Mouse (Mus musculus) forebrain, embryonic 11.5 days (tissue): ENCODE data around the gene Fth1. TPM values are rescaled to one million over a fixed set of nuclear protein-coding genes. Genes with fewer than 3 reads are reported as not detected.

Experiments
- ATAC-seq: fragments of 200-750 bp; cut with Nextera tagmentation; replicated peaks from 2 replicates; pipeline ENCODE4 v1.8.0; 2017; ENCODE audit warnings: moderate TSS enrichment; ENCODE audit not compliant: low FRiP score
- DNase-seq: peaks from one replicate; pipeline ENCODE4 v3.0.0-alpha.2; 2017; ENCODE audit warnings: low spot score
- H3K27ac ChIP-seq: fragments of 300-500 bp; sonication (generic); 2 replicates; pipeline ENCODE4 v1.5.1; 2014; ENCODE audit warnings: low read depth, low read length
- H3K27me3 ChIP-seq: fragments of 300-500 bp; sonication (generic); 2 replicates; pipeline ENCODE4 v1.6.1; 2014; ENCODE audit warnings: mild to moderate bottlenecking, low read length, mixed read lengths; ENCODE audit not compliant: control insufficient read depth, insufficient read depth
- H3K36me3 ChIP-seq: fragments of 300-500 bp; sonication (generic); 2 replicates; pipeline ENCODE4 v1.6.1; 2014; ENCODE audit warnings: mild to moderate bottlenecking, low read length, moderate library complexity, mixed read lengths; ENCODE audit not compliant: control insufficient read depth, insufficient read depth
- H3K4me1 ChIP-seq: fragments of 300-500 bp; sonication (generic); replicated peaks from 2 replicates; pipeline ENCODE4 v1.6.1; 2014; ENCODE audit warnings: low read length, mixed read lengths; ENCODE audit not compliant: control insufficient read depth, insufficient read depth
- H3K4me2 ChIP-seq: fragments of 300-500 bp; sonication (generic); 2 replicates; pipeline ENCODE4 v1.6.1; 2014; ENCODE audit warnings: low read depth, mild to moderate bottlenecking, low read length, moderate library complexity, mixed read lengths; ENCODE audit not compliant: severe bottlenecking
- H3K4me3 ChIP-seq: fragments of 300-500 bp; sonication (generic); 2 replicates; pipeline ENCODE4 v1.5.1; 2014; ENCODE audit warnings: low read depth, low read length
- H3K9ac ChIP-seq: fragments of 300-500 bp; sonication (generic); 2 replicates; pipeline ENCODE4 v1.6.1; 2014; ENCODE audit warnings: low read length
- H3K9me3 ChIP-seq: fragments of 300-500 bp; sonication (generic); 2 replicates; pipeline ENCODE4 v1.6.1; 2016; ENCODE audit warnings: low read length, mixed read lengths; ENCODE audit not compliant: control insufficient read depth
- WGBS: fragments of 180-500 bp; shearing (Covaris S2); extraction: QIAGEN DNeasy Blood & Tissue Kit; methylation state at CpG from one replicate; pipeline ENCODE4 v1.1.7; 2014; 5-methylcytosine and 5-hydroxymethylcytosine counted together
- polyA plus RNA-seq: library from polyadenylated mRNA; unstranded; fragments of >200 nt; fragmentation: Nextera tagmentation; extraction: Ambion mirVana; gene quantifications from 2 replicates; pipeline ENCODE4 v1.2.1, GENCODE M21; 2014

Fth1 gene
- polyA plus RNA-seq, 1 experiment from 2014 or later = 1,333 TPM

DNA sequence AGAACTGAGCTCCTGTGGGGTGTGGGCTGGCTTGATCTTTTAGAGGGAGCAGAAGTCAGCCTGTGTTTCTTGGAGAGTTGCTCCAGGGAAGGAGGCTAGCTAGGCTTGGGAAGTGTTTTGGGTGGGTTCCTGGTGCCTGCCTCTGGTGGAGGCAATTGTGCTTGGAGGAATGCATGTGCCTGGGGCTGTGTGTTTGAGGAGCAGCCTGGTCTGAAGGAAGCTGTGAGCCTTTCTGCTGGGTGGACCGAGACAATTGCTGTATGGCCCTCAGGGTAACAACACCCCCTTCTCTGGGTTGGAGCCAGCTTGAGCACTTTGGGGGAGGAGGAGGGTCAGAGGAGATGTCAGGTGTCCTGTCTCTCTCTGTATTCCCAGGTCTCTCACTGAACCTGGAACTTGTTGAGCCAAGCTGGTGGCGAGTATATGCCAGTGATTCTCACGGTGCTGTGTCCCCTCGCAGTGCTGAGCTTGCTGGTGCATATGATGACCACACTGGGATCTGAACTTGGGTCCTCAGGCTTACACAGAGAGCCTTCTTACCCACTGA lies 38.9 kb downstream of the Fth1 start:
- H3K4me3 ChIP-seq = peak overlapping the region; percentile 45; the same call in 1 of the 2 replicates
- peak overlapping the region; percentile 76 for H3K4me2 ChIP-seq
- 70% methylated on average over 4 of the region's 4 CpGs for WGBS
- no peak for ATAC-seq
- no peak overlapping the region for H3K9ac ChIP-seq
- peaks cover 4% of the 10 kb centered on the region for H3K4me1 ChIP-seq
- no peaks in the 10 kb centered on the region for H3K36me3 ChIP-seq
- H3K9me3 ChIP-seq = no peaks in the 10 kb centered on the region
- H3K27me3 ChIP-seq = no peaks in the 10 kb centered on the region; the same call in 1 of the 2 replicates
- no peak overlapping the region for H3K27ac ChIP-seq
- DNase-seq = no peak

DNA sequence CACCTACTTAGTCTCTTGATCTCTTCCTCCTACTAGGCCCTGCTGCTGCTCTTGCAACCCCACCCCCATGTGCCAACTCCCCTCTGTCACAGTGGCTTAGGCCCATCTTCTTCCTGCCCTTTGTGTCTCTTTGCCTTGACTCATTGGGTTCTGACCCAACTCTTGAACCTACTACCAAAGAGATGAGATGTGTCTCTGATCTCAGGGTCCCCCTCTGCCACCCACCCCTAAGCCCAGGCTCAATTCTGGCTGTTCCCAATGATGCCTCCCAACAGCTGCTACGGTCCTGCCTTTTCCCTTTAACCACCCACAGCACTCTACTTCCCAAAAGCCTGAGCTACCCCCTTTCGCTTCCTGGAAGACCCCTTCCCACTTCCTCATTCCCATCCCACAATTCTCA lies 41.6 kb downstream of the Fth1 start:
- DNase-seq = no peak
- Histone ChIP-seq H3K4me2 (no peak overlapping the region), H3K36me3 (no peaks in the 10 kb centered on the region), H3K27ac (no peak overlapping the region), H3K27me3 (no peaks in the 10 kb centered on the region; the same call in 1 of the 2 replicates), H3K9me3 (no peaks in the 10 kb centered on the region), H3K4me1 (peaks cover 4% of the 10 kb centered on the region), H3K9ac (no peak overlapping the region), H3K4me3 (no peak overlapping the region)
- ATAC-seq = no peak
- 91% methylated on average over 2 of the region's 2 CpGs for WGBS

GRCm38 (mm10) chr19:10022414-10023303 lies 42.3 kb downstream of the Fth1 start:
- Histone ChIP-seq H3K4me2 (no peak overlapping the region), H3K27me3 (no peaks in the 10 kb centered on the region; the same call in 1 of the 2 replicates), H3K9ac (no peak overlapping the region), H3K27ac (no peak overlapping the region), H3K9me3 (no peaks in the 10 kb centered on the region), H3K36me3 (no peaks in the 10 kb centered on the region), H3K4me3 (no peak overlapping the region), H3K4me1 (peaks cover 4% of the 10 kb centered on the region)
- WGBS = 69% methylated on average over 5 of the region's 5 CpGs
- ATAC-seq (no peak), DNase-seq (no peak)

DNA sequence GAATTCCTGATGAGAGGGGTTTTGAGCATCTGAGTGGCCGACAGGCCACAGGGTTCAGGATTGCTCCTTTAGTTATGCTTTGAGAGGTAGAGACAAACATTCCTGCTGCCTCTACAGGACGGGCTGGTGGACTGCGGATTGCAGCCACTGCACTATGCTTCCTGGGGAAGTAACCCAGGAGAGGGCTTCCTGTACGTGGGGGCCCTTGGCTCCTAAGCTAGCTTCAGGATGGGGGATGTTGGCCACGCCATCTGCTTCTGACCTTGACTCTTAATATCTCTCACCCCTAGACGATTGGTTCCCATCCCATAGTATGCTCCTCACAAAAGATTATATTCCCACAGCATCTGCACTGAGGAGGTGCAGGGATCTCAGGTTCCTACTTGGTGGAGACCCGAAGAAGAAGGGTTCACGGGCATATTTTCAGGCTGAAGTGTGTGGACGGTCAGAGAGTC lies 42.9 kb downstream of the Fth1 start:
- no peaks in the 10 kb centered on the region for H3K36me3 ChIP-seq
- no peaks in the 10 kb centered on the region; the same call in 1 of the 2 replicates for H3K27me3 ChIP-seq
- ATAC-seq = no peak
- peaks cover 3% of the 10 kb centered on the region for H3K4me1 ChIP-seq
- 67% methylated on average over 9 of the region's 9 CpGs for WGBS
- H3K4me3 ChIP-seq = no peak overlapping the region
- H3K4me2 ChIP-seq = no peak overlapping the region
- no peaks in the 10 kb centered on the region for H3K9me3 ChIP-seq
- no peak overlapping the region for H3K9ac ChIP-seq
- DNase-seq = no peak
- no peak overlapping the region for H3K27ac ChIP-seq

DNA sequence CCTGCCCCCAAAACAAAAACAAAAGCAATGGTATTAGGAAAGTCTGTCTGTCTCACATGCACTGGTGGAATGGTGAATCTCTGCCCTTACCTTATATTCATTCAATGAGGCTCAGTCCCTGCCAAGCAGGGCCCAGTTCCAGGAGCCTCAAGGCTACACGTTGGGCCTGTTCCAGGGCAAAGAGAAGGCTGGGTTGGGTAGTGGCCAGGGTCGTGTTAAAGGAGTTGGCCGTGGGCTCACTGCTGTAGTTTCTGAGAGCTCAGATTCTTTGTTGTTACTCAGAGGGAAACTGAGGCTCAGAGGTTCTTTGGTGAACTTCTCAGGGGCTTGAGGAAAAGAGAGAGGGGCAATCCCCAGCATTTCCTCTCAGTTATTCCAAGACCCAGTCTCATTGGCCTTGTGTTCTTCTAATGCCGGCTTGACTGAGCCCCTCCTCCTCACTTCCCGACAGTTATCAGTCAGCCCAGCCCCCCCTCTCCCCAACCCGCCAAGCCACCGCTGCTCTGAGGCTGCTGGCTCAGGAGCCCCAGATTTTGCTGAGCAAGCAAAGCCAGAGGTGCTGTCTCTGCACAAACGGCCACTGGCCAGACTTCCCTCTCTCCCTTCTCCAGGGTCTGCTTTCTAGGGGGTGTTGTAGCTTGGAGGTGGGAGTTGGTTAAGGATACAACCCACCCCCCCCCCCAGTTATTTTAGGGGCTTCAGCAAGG lies 44.9 kb downstream of the Fth1 start:
- ATAC-seq (no peak), DNase-seq (no peak)
- H3K4me1 ChIP-seq = no peaks in the 10 kb centered on the region

GRCm38 (mm10) chr19:10029746-10030145 lies 49.3 kb downstream of the Fth1 start:
- H3K4me1 ChIP-seq = no peaks in the 10 kb centered on the region
- H3K27me3 ChIP-seq = no peaks in the 10 kb centered on the region
- no peak overlapping the region for H3K4me3 ChIP-seq
- no peaks in the 10 kb centered on the region for H3K9me3 ChIP-seq
- H3K36me3 ChIP-seq = no peaks in the 10 kb centered on the region
- 89% methylated on average over 2 of the region's 2 CpGs for WGBS
- H3K27ac ChIP-seq = no peak overlapping the region
- DNase-seq (no peak), ATAC-seq (no peak)
- H3K4me2 ChIP-seq = no peak overlapping the region
- no peak overlapping the region for H3K9ac ChIP-seq

More for the DNA sequence above, 44.9 kb downstream of the Fth1 start:
- 31% methylated on average over 8 of the region's 8 CpGs for WGBS
- no peak overlapping the region for H3K9ac ChIP-seq
- H3K27me3 ChIP-seq = no peaks in the 10 kb centered on the region
- no peak overlapping the region for H3K4me2 ChIP-seq
- no peaks in the 10 kb centered on the region for H3K36me3 ChIP-seq
- H3K4me3 ChIP-seq = no peak overlapping the region
- no peaks in the 10 kb centered on the region for H3K9me3 ChIP-seq
- H3K27ac ChIP-seq = no peak overlapping the region

GRCm38 (mm10) chr19:10033211-10033973 lies 53.0 kb downstream of the Fth1 start:
- Histone ChIP-seq H3K4me1 (no peaks in the 10 kb centered on the region), H3K36me3 (no peaks in the 10 kb centered on the region), H3K27ac (no peak overlapping the region), H3K4me3 (no peak overlapping the region), H3K27me3 (no peaks in the 10 kb centered on the region), H3K9ac (no peak overlapping the region), H3K4me2 (no peak overlapping the region), H3K9me3 (no peaks in the 10 kb centered on the region)
- WGBS = 29% methylated on average over 8 of the region's 8 CpGs
- peak; percentile 75 for DNase-seq
- peak; percentile 57 for ATAC-seq

- no peaks in the 10 kb centered on the region for H3K27me3 ChIP-seq
- H3K4me2 ChIP-seq = no peak overlapping the region
- no peak overlapping the region for H3K9ac ChIP-seq
- ATAC-seq (no peak), DNase-seq (no peak)
- H3K9me3 ChIP-seq = no peaks in the 10 kb centered on the region
- H3K4me1 ChIP-seq = no peaks in the 10 kb centered on the region
- no peak overlapping the region for H3K4me3 ChIP-seq
- 85% methylated on average over 5 of the region's 5 CpGs for WGBS
- no peak overlapping the region for H3K27ac ChIP-seq
- H3K36me3 ChIP-seq = no peaks in the 10 kb centered on the region
Observed at GRCm38 (mm10) chr19:10034356-10034755, 54.0 kb downstream of the Fth1 start.
